Mouse (Mus musculus): ENCODE measurements around the gene Idnk.

GRCm38 (mm10) chr13:58124989-58125388, 32.5 kb upstream of the Idnk start:
- TF ChIP-seq CTCF (IDR thresholded peaks at IDR 0.05; ENCODE audit: control insufficient read depth, insufficient read depth, insufficient read length) (no peak), MAX (IDR thresholded peaks at IDR 0.05) (no peak)

Data from C2C12 (cell line).